Mouse (Mus musculus) liver, embryonic 14.5 days (tissue): ENCODE results near the gene Banf2. TPM values are rescaled to one million over a fixed set of nuclear protein-coding genes. Genes with fewer than 3 reads are reported as not detected.

Experiments used
- ATAC-seq: fragments of 200-750 bp; cut with Nextera tagmentation; 2 replicates; pipeline ENCODE4 v1.8.0; 2017; ENCODE audit warnings: moderate number of reproducible peaks, mild to moderate bottlenecking, moderate library complexity; ENCODE audit not compliant: insufficient read depth
- DNase-seq, 3 experiments: peaks; one replicate each; pipeline ENCODE4 v3.0.0-alpha.2; 2012 to 2013; ENCODE audit warnings: low read depth in 3 of 3, low spot score in 3 of 3
- H3K27ac ChIP-seq: fragments of 300-500 bp; sonication (generic); 2 replicates; pipeline ENCODE4 v1.5.1; 2014; ENCODE audit warnings: moderate library complexity, mild to moderate bottlenecking, control low read depth, inconsistent platforms
- H3K27me3 ChIP-seq: fragments of 300-500 bp; sonication (generic); 2 replicates; pipeline ENCODE4 v1.6.1; 2014; ENCODE audit warnings: mild to moderate bottlenecking, low read length, moderate library complexity; ENCODE audit not compliant: control insufficient read depth, insufficient read depth
- H3K36me3 ChIP-seq: fragments of 300-500 bp; sonication (generic); replicated peaks from 2 replicates; pipeline ENCODE4 v1.6.1; 2014; ENCODE audit warnings: low read depth; ENCODE audit not compliant: control insufficient read depth, insufficient read depth
- H3K4me1 ChIP-seq, 2 experiments: fragments of 200-500 bp in 1 of 2; fragments of 300-500 bp in 1 of 2; sonication (generic) in 1 of 2; replicated peaks; 2 replicates each; pipeline ENCODE4 v1.6.1; 2012 to 2014; ENCODE audit warnings: antibody characterized with exemption in 1 of 2, inconsistent platforms in 1 of 2, low read length in 1 of 2; ENCODE audit not compliant: control insufficient read depth in 2 of 2, insufficient read depth in 2 of 2
- H3K4me2 ChIP-seq: fragments of 300-500 bp; sonication (generic); 2 replicates; pipeline ENCODE4 v1.6.1; 2014; ENCODE audit warnings: low read depth, mild to moderate bottlenecking, control low read depth, moderate library complexity
- H3K4me3 ChIP-seq, 2 experiments: fragments of 200-500 bp in 1 of 2; fragments of 300-500 bp in 1 of 2; sonication (generic) in 1 of 2; 2 replicates each; pipeline ENCODE4 v1.5.1; 2012 to 2014; ENCODE audit warnings: low read depth in 2 of 2, low read length in 2 of 2, mild to moderate bottlenecking in 2 of 2, control low read depth in 1 of 2, inconsistent platforms in 1 of 2, moderate library complexity in 1 of 2; ENCODE audit not compliant: insufficient read depth in 1 of 2
- H3K9ac ChIP-seq: fragments of 300-500 bp; sonication (generic); replicated peaks from 2 replicates; pipeline ENCODE4 v1.6.1; 2014; ENCODE audit warnings: mild to moderate bottlenecking, control low read depth, moderate library complexity
- H3K9me3 ChIP-seq: fragments of 300-500 bp; sonication (generic); 2 replicates; pipeline ENCODE4 v1.6.1; 2016; ENCODE audit warnings: low read length, mixed read lengths; ENCODE audit not compliant: control insufficient read depth
- CTCF ChIP-seq: IDR thresholded peaks from 2 replicates; pipeline ENCODE4 v1.5.1; 2016; ENCODE audit warnings: antibody characterized with exemption, low read depth, control low read depth
- EP300 ChIP-seq: IDR thresholded peaks from 2 replicates; pipeline ENCODE4 v1.6.1; 2016; ENCODE audit warnings: antibody characterized with exemption, low read depth
- WGBS: fragments of 180-500 bp; shearing (Covaris S2); extraction: QIAGEN DNeasy Blood & Tissue Kit; methylation state at CpG from one replicate; pipeline ENCODE4 v1.1.7; 2014; ENCODE audit not compliant: insufficient replicate concordance; 5-methylcytosine and 5-hydroxymethylcytosine counted together
- polyA plus RNA-seq, 2 experiments: library from polyadenylated mRNA; depleted of rRNA in 1 of 2; stranded (reverse) in 1 of 2; unstranded in 1 of 2; fragments of >200 nt; fragmentation: Nextera tagmentation in 1 of 2; extraction: Ambion mirVana in 1 of 2; gene quantifications; 2 replicates each; pipeline versions ENCODE4 v1.2.1 to v1.2.3; 2012 to 2014

The Banf2 gene
- polyA plus RNA-seq, 2 experiments: not detected

DNA sequence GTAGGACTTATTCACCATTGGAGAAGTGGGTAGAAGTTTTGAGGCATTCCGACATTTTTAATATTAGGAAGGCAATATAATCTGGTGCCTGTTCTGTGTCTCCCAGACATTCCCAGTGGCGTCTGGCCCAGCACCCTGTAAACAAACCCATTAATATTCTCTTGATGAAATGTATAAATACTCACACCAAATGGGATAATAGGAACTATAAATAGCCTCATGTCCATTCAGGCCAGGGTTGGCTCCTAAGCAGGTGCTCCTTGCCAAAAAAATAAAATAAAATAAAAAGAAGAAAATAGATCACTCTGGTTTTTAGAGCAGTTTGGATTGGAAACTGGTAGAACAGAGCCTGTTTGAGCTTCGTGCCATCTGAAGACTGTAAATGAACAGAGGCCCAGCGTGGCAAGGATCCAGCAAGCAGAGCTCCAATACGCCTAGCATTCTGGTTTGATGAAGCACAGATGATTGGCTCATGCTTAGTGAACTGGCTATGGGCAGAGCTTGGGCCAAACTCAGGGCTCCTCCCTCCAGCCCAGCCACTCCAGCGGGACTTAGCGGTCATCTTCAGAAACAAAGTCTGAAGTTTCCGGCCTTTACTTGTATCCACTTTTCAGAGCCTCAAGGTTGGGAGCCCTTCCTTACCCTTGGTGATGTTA lies 19.7 kb downstream of the Banf2 start:
- no peaks in the 10 kb centered on the region for H3K9me3 ChIP-seq
- ATAC-seq (no peak), DNase-seq (no peak)
- no peaks in the 10 kb centered on the region for H3K27me3 ChIP-seq
- no peak overlapping the region for H3K9ac ChIP-seq
- no peaks in the 10 kb centered on the region for H3K36me3 ChIP-seq
- no peak overlapping the region for H3K27ac ChIP-seq
- WGBS: 68% methylated on average over 8 of the region's 8 CpGs
- TF ChIP-seq CTCF (no peak), EP300 (no peak)
- H3K4me1 ChIP-seq: no peaks in the 10 kb centered on the region
- no peak overlapping the region for H3K4me2 ChIP-seq
- no peak overlapping the region for H3K4me3 ChIP-seq

DNA sequence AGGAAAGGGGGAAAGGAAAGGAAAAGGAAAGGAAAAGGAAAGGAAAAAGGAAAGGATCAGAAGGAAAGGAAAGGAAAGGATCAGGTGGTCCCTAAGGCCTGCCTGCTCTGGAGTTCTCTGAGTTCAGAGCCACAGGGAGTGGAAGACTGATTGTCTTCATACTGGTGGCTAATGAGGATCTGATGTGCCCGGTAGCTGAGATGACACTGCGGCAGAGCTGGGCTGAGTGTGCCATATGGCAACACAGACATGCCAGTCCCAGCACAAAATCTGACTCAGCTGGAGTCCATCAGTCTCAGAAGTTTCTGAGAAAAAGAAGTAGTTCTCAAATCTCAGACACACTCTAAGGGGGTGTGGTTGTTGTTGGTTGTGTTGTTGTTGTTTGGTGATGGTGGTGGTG lies 24.9 kb downstream of the Banf2 start:
- no peak for ATAC-seq
- Histone ChIP-seq H3K4me3 (no peak overlapping the region), H3K9ac (no peak overlapping the region), H3K27me3 (no peaks in the 10 kb centered on the region), H3K9me3 (no peaks in the 10 kb centered on the region), H3K27ac (no peak overlapping the region), H3K4me1 (no peaks in the 10 kb centered on the region), H3K4me2 (no peak overlapping the region), H3K36me3 (no peaks in the 10 kb centered on the region)
- DNase-seq: no peak
- TF ChIP-seq CTCF (no peak), EP300 (no peak)
- 72% methylated on average over 2 of the region's 2 CpGs for WGBS

DNA sequence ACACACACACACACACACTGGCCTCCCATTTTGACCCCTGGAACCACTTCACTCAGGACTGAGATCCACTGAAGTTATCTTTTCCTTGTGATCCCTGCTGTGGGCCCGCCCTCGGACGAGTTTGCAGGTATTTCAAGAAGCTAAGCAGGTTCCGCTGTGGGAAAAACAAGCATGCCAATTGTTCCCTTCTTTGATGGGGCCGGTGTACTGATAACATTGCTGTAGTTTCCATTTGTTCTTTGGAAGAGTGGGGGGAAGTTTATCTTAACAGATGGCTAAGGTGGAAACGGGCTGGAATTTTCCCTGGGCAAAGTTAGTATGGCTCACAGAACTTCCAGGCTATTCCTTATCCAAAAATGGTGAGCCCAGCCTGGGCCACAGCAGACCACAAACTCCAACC lies 28.8 kb downstream of the Banf2 start:
- no peak overlapping the region for H3K4me2 ChIP-seq
- H3K9ac ChIP-seq: no peak overlapping the region
- no peak overlapping the region for H3K4me3 ChIP-seq
- no peaks in the 10 kb centered on the region for H3K27me3 ChIP-seq
- H3K36me3 ChIP-seq: no peaks in the 10 kb centered on the region
- WGBS: 48% methylated on average over 6 of the region's 6 CpGs
- H3K4me1 ChIP-seq: no peaks in the 10 kb centered on the region
- TF ChIP-seq CTCF (no peak), EP300 (no peak)
- ATAC-seq: no peak
- H3K27ac ChIP-seq: no peak overlapping the region
- no peak for DNase-seq
- H3K9me3 ChIP-seq: no peaks in the 10 kb centered on the region

DNA sequence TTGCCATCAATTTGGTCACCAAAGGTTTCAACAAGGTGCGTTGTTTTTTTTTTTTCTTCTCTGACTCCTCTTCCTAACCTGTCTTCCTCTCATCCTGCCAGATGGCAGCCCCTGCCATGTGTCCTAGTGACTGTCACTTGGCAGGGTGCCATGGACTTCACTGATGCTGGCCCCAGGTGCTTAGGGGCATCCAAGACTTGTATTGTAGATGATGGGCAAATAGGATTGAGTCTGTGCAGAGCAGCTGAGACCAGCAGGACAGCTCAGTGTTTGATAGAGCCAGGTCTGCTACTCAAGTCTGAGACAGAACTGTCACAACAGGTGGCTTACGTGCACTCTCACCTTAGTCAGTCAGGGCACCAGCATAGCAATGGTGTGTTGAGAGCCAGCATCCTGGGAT lies 32.6 kb downstream of the Banf2 start:
- no peak for ATAC-seq
- no peaks in the 10 kb centered on the region for H3K9me3 ChIP-seq
- no peak overlapping the region for H3K9ac ChIP-seq
- H3K27me3 ChIP-seq: no peaks in the 10 kb centered on the region
- H3K27ac ChIP-seq: no peak overlapping the region
- no peak for TF ChIP-seq CTCF
- no peak for TF ChIP-seq EP300
- H3K4me3 ChIP-seq: no peak overlapping the region
- peaks cover 0 to 1% of the 10 kb centered on the region in 2 experiments; a peak in 1 of 4 replicates for H3K4me1 ChIP-seq
- no peaks in the 10 kb centered on the region for H3K36me3 ChIP-seq
- 73% methylated on average over 2 of the region's 2 CpGs for WGBS
- no peak overlapping the region for H3K4me2 ChIP-seq
- no peak for DNase-seq

DNA sequence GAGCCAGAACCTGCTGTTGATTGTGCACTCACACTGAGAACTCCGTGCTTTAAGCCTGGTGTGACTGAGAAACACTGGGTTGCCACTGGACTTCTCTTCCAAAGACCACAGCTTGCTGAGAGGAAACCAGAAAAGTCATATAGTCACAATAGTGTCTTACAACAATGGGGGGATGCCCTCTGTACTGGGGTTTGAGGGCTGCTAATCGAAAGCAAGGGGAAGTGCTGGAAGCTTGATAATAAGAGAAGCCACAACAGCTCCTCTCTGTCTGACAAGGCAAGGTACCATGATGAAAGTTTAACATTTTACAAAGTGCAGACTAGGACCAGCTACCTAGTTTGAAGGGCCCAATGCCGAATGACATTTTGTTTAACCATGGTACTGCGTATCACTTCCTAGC lies 36.8 kb downstream of the Banf2 start:
- no peak overlapping the region for H3K4me2 ChIP-seq
- H3K9me3 ChIP-seq: no peaks in the 10 kb centered on the region
- H3K27me3 ChIP-seq: no peaks in the 10 kb centered on the region
- no peak overlapping the region for H3K9ac ChIP-seq
- no peak overlapping the region for H3K27ac ChIP-seq
- WGBS: 39% methylated on average over 4 of the region's 4 CpGs
- ATAC-seq (no peak), DNase-seq (no peak)
- no peaks in the 10 kb centered on the region for H3K36me3 ChIP-seq
- TF ChIP-seq EP300: no peak
- no peak for TF ChIP-seq CTCF
- peaks cover 0 to 5% of the 10 kb centered on the region in 2 experiments; a peak in 2 of 4 replicates for H3K4me1 ChIP-seq
- H3K4me3 ChIP-seq: no peak overlapping the region
